Mouse (Mus musculus) heart, embryonic 13.5 days (tissue): Measurements from ENCODE around the gene Agr3. TPM values are rescaled to one million over a fixed set of nuclear protein-coding genes. Genes with fewer than 3 reads are reported as not detected.

Source experiments
- ATAC-seq: fragments of 200-750 bp; cut with Nextera tagmentation; 2 replicates; pipeline ENCODE4 v1.8.0; 2017; ENCODE audit warnings: moderate TSS enrichment; ENCODE audit not compliant: insufficient number of reproducible peaks, low FRiP score, low TSS enrichment; ENCODE audit errors: extremely low read depth
- H3K27ac ChIP-seq: fragments of 300-500 bp; sonication (generic); replicated peaks from 2 replicates; pipeline ENCODE4 v1.5.1; 2015; ENCODE audit warnings: moderate library complexity, mild to moderate bottlenecking, inconsistent platforms
- H3K27me3 ChIP-seq: fragments of 300-500 bp; sonication (generic); replicated peaks from 2 replicates; pipeline ENCODE4 v1.6.1; 2015; ENCODE audit warnings: mild to moderate bottlenecking, inconsistent platforms
- H3K36me3 ChIP-seq: fragments of 300-500 bp; sonication (generic); 2 replicates; pipeline ENCODE4 v1.6.1; 2015; ENCODE audit warnings: mild to moderate bottlenecking, inconsistent platforms
- H3K4me1 ChIP-seq: fragments of 300-500 bp; sonication (generic); 2 replicates; pipeline ENCODE4 v1.6.1; 2015; ENCODE audit warnings: inconsistent platforms
- H3K4me2 ChIP-seq: fragments of 300-500 bp; sonication (generic); 2 replicates; pipeline ENCODE4 v1.6.1; 2015; ENCODE audit warnings: inconsistent platforms, mild to moderate bottlenecking, moderate library complexity
- H3K4me3 ChIP-seq: fragments of 300-500 bp; sonication (generic); 2 replicates; pipeline ENCODE4 v1.5.1; 2015; ENCODE audit warnings: moderate library complexity, mild to moderate bottlenecking, inconsistent platforms
- H3K9ac ChIP-seq: fragments of 300-500 bp; sonication (generic); 2 replicates; pipeline ENCODE4 v1.6.1; 2015; ENCODE audit warnings: inconsistent platforms, mild to moderate bottlenecking, moderate library complexity
- H3K9me3 ChIP-seq: fragments of 300-500 bp; sonication (generic); 2 replicates; pipeline ENCODE4 v1.6.1; 2016; ENCODE audit warnings: inconsistent platforms
- WGBS: fragments of 180-500 bp; shearing (Covaris S2); methylation state at CpG from one replicate; pipeline ENCODE4 v1.1.7; 2015; ENCODE audit warnings: mixed read lengths; 5-methylcytosine and 5-hydroxymethylcytosine counted together
- polyA plus RNA-seq: library from polyadenylated mRNA; unstranded; fragments of >200 nt; fragmentation: Nextera tagmentation; extraction: Ambion mirVana; gene quantifications from 2 replicates; pipeline ENCODE4 v1.2.1, GENCODE M21; 2015

Gene Agr3
- polyA plus RNA-seq, 1 experiment from 2014 or later = not detected

GRCm38 (mm10) chr12:35992711-35993110 is 67.3 kb downstream of the Agr3 start, which contains the start of gene Agr2:
TSS of gene Agr2 (plus strand) at chr12:35992907.
- WGBS = 67% methylated on average over 9 of the region's 9 CpGs
- no peak for ATAC-seq
- H3K27ac ChIP-seq = no peak within 1 kb of the TSS
- H3K9me3 ChIP-seq = no peaks in the 10 kb centered on the region
- no peak within 1 kb of the TSS for H3K4me2 ChIP-seq
- no peak within 1 kb of the TSS for H3K9ac ChIP-seq
- H3K27me3 ChIP-seq = no peaks in the 10 kb centered on the region
- H3K36me3 ChIP-seq = no peaks in the 10 kb centered on the region
- H3K4me3 ChIP-seq = no peak within 1 kb of the TSS
- H3K4me1 ChIP-seq = peaks cover 4% of the 10 kb centered on the region

- Histone ChIP-seq H3K4me2 (no peak overlapping the region), H3K9me3 (no peaks in the 10 kb centered on the region), H3K27me3 (no peaks in the 10 kb centered on the region), H3K4me3 (no peak overlapping the region), H3K9ac (no peak overlapping the region), H3K4me1 (peaks cover 4% of the 10 kb centered on the region), H3K27ac (no peak overlapping the region), H3K36me3 (no peaks in the 10 kb centered on the region)
- 53% methylated on average over 3 of the region's 3 CpGs for WGBS
- no peak for ATAC-seq
Observed at GRCm38 (mm10) chr12:35993583-35993982, 68.2 kb downstream of the Agr3 start.

DNA sequence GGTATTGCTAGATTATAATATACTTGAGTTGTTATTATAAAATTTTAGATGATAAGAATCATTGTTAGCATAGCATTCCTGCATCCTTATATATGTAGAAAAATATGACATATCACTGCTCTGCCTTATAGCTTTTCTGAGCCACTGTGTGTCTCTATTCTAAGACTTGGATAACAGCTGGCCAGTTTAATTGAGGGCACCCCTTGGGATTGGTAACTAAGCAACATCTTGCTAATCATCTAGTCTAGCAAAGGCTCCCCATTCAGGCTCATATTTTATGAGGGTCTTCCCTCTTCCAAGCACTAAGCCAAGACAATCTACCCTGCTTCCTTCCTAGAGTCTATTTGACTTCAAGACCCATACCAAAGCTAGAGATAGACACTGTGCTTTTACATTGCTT is 68.7 kb downstream of the Agr3 start:
- Histone ChIP-seq H3K36me3 (no peaks in the 10 kb centered on the region), H3K27ac (no peak overlapping the region), H3K9ac (no peak overlapping the region), H3K27me3 (no peaks in the 10 kb centered on the region), H3K9me3 (no peaks in the 10 kb centered on the region), H3K4me2 (no peak overlapping the region), H3K4me1 (peaks cover 4% of the 10 kb centered on the region), H3K4me3 (no peak overlapping the region)
- no peak for ATAC-seq

DNA sequence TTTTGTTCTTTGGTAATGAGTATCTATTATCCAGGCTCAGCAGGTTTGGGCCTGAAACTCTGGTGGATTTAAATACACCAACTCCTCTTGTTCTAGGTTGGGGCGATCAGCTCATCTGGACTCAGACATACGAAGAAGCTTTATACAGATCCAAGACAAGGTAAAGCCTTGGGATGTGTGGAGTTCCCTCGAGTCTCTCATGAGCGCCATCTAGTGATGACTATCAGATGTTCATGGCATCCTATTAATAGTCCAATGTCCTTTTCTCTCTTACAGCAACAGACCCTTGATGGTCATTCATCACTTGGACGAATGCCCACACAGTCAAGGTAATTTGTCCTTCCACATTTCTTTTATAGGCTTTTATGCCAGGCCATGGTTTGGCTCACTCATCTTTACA is 70.4 kb downstream of the Agr3 start:
- H3K4me3 ChIP-seq = no peak overlapping the region
- no peak overlapping the region for H3K4me2 ChIP-seq
- H3K36me3 ChIP-seq = no peaks in the 10 kb centered on the region
- H3K27me3 ChIP-seq = no peaks in the 10 kb centered on the region
- WGBS = 28% methylated on average over 5 of the region's 5 CpGs
- H3K27ac ChIP-seq = no peak overlapping the region
- no peak overlapping the region for H3K9ac ChIP-seq
- no peaks in the 10 kb centered on the region for H3K9me3 ChIP-seq
- ATAC-seq = no peak
- peaks cover 4% of the 10 kb centered on the region for H3K4me1 ChIP-seq

Other genes starting within 250 kb of the Agr3 start
- 0.32 and 0.65 TPM in 2 replicates for gene Agr2, start 67.3 kb downstream of the Agr3 start, polyA plus RNA-seq
- 59.6 and 61.8 TPM in 2 replicates for gene Tspan13, start 116.9 kb downstream of the Agr3 start, polyA plus RNA-seq
- gene Ankmy2, start 231.5 kb downstream of the Agr3 start, polyA plus RNA-seq = 25.8 and 25.9 TPM in 2 replicates
- 201 and 202 TPM in 2 replicates for gene Bzw2, start 232.5 kb downstream of the Agr3 start, polyA plus RNA-seq